Mouse (Mus musculus): ENCODE results near the gene Gstp1. TPM values are rescaled to one million over a fixed set of nuclear protein-coding genes. Genes with fewer than 3 reads are reported as not detected.

Gstp1 gene
- total and polyA plus RNA-seq, 2 experiments from 2014 or later, result 266 to 440 TPM

DNA sequence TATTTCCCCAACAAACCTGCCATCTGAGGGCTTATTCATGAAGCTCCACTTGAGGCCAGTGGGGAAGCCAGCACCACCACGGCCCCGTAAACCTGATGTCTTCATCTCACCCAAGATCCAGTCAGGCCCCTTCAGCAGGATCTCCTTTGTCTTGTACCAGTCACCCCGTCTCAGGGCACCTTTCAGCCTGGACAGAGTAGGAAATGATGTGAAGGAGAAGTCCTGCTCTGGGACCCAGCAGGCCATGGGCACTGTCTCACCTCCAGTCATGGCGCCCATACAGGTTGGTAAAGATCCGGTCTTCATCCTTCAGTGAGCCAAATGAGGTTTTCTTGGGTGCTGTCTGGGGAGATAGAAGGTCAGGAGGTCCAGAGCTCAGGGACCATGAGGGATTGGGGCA is 26.7 kb downstream of the Gstp1 start:
- no peak for ATAC-seq (ENCODE audit: insufficient read depth, low read depth)
- 92% methylated on average over 5 of the region's 5 CpGs for WGBS
- Histone ChIP-seq H3K9ac (replicated peaks; ENCODE audit: low read depth, low read length) (no peak overlapping the region), H3K9me3 (replicated peaks; ENCODE audit: control insufficient read depth, low read length) (no peaks in the 10 kb centered on the region), H3K27ac (ENCODE audit: low read depth) (no peak overlapping the region), H3K4me2 (ENCODE audit: low read depth, low read length) (no peak overlapping the region), H3K4me3 (ENCODE audit: low read depth, low read length) (no peak overlapping the region), H3K4me1 (ENCODE audit: control insufficient read depth, insufficient read depth) (peaks cover 4% of the 10 kb centered on the region), H3K36me3 (replicated peaks; ENCODE audit: control insufficient read depth, insufficient read depth, low read length) (peaks cover 51% of the 10 kb centered on the region), H3K27me3 (ENCODE audit: control insufficient read depth, insufficient read depth, low read length) (no peaks in the 10 kb centered on the region)
- DNase-seq (ENCODE audit: low spot score), result no peak
- no peak for TF ChIP-seq EP300 (IDR thresholded peaks at IDR 0.05; ENCODE audit: low read depth)
- no peak for TF ChIP-seq CTCF (IDR thresholded peaks at IDR 0.05; ENCODE audit: low read depth)

DNA sequence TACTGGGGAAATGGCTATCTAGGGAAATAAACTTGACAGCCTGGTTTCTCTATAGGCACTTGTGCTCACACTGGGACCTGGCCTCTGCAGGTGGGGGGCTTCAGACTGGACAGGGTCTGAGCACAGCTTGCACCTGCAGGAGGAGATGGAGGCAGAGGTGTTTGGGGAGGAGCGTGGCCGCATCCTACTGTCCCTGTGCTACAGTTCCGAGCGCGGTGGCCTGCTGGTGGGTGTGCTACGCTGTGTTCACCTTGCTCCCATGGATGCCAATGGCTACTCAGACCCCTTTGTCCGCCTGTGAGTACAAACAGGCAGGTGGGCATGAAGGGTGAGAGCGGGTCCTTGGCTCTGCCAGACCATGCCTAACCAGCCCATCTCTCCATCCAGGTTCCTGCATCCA is 31.8 kb downstream of the Gstp1 start:
- H3K4me3 ChIP-seq (ENCODE audit: low read depth, low read length), result no peak overlapping the region
- ATAC-seq (ENCODE audit: insufficient read depth, low read depth), result no peak
- H3K36me3 ChIP-seq (replicated peaks; ENCODE audit: control insufficient read depth, insufficient read depth, low read length), result peaks cover 54% of the 10 kb centered on the region
- H3K9ac ChIP-seq (replicated peaks; ENCODE audit: low read depth, low read length), result no peak overlapping the region
- WGBS, result 94% methylated on average over 8 of the region's 8 CpGs
- H3K27ac ChIP-seq (ENCODE audit: low read depth), result no peak overlapping the region
- H3K4me2 ChIP-seq (ENCODE audit: low read depth, low read length), result no peak overlapping the region
- H3K27me3 ChIP-seq (ENCODE audit: control insufficient read depth, insufficient read depth, low read length), result no peaks in the 10 kb centered on the region
- no peak for DNase-seq (ENCODE audit: low spot score)
- TF ChIP-seq EP300 (IDR thresholded peaks at IDR 0.05; ENCODE audit: low read depth) (no peak), CTCF (IDR thresholded peaks at IDR 0.05; ENCODE audit: low read depth) (no peak)
- no peaks in the 10 kb centered on the region for H3K9me3 ChIP-seq (replicated peaks; ENCODE audit: control insufficient read depth, low read length)
- H3K4me1 ChIP-seq (ENCODE audit: control insufficient read depth, insufficient read depth), result peaks cover 33% of the 10 kb centered on the region

DNA sequence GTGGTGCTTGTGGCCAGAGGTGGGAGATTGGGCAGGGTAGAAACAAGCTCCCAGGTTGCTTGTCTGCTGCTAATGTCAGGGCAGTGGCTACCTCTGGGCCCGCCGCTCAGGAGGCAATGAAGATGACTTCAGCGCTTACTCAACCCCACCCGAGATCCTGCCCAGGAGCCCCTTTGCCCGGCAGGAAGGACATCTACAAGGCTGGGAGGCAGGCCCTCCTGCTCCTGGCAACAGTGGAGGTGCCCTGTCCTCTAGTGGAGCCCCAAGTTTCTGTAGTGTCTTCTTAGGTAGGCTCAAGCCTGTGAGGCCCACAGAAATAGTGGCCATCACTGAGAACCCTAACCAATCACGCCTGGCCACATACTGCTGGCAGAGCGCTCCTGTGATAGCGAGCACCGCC is 32.7 kb downstream of the Gstp1 start:
- Histone ChIP-seq H3K4me3 (ENCODE audit: low read depth, low read length) (no peak overlapping the region), H3K36me3 (replicated peaks; ENCODE audit: control insufficient read depth, insufficient read depth, low read length) (peaks cover 45% of the 10 kb centered on the region), H3K4me1 (ENCODE audit: control insufficient read depth, insufficient read depth) (peaks cover 34% of the 10 kb centered on the region), H3K9me3 (replicated peaks; ENCODE audit: control insufficient read depth, low read length) (no peaks in the 10 kb centered on the region), H3K27me3 (ENCODE audit: control insufficient read depth, insufficient read depth, low read length) (no peaks in the 10 kb centered on the region), H3K27ac (ENCODE audit: low read depth) (peak overlapping the region; percentile 52), H3K4me2 (ENCODE audit: low read depth, low read length) (no peak overlapping the region), H3K9ac (replicated peaks; ENCODE audit: low read depth, low read length) (no peak overlapping the region)
- ATAC-seq (ENCODE audit: insufficient read depth, low read depth), result no peak
- DNase-seq (ENCODE audit: low spot score), result no peak
- TF ChIP-seq EP300 (IDR thresholded peaks at IDR 0.05; ENCODE audit: low read depth), result no peak
- TF ChIP-seq CTCF (IDR thresholded peaks at IDR 0.05; ENCODE audit: low read depth), result no peak
- WGBS, result 57% methylated on average over 9 of the region's 9 CpGs

DNA sequence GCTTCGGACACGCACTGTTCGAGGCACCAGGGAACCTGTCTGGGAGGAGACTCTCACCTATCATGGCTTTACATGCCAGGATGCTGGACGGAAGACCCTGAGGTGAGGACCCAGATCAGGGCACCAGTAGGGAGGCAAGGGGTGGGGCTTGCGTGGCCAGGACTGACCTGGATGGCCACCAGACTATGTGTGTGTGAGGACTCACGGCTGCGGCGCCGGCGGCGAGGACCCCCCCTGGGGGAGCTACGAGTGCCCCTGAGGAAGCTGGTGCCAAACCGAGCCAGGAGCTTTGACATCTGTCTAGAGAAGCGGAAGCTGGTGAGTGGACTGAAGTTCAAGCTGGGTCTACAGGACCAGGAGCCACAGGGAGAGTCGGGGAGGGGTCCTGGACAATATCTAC is 33.5 kb downstream of the Gstp1 start:
- Histone ChIP-seq H3K27ac (ENCODE audit: low read depth) (peak overlapping the region; percentile 33; the same call in 1 of the 2 replicates), H3K36me3 (replicated peaks; ENCODE audit: control insufficient read depth, insufficient read depth, low read length) (peaks cover 37% of the 10 kb centered on the region), H3K4me1 (ENCODE audit: control insufficient read depth, insufficient read depth) (peaks cover 39% of the 10 kb centered on the region), H3K27me3 (ENCODE audit: control insufficient read depth, insufficient read depth, low read length) (no peaks in the 10 kb centered on the region), H3K9me3 (replicated peaks; ENCODE audit: control insufficient read depth, low read length) (no peaks in the 10 kb centered on the region), H3K4me2 (ENCODE audit: low read depth, low read length) (peak overlapping the region; percentile 49), H3K4me3 (ENCODE audit: low read depth, low read length) (peak overlapping the region; percentile 25; the same call in 1 of the 2 replicates), H3K9ac (replicated peaks; ENCODE audit: low read depth, low read length) (peak overlapping the region; percentile 12; the same call in 1 of the 2 replicates)
- ATAC-seq (ENCODE audit: insufficient read depth, low read depth) (no peak), DNase-seq (ENCODE audit: low spot score) (no peak)
- 66% methylated on average over 15 of the region's 15 CpGs for WGBS
- TF ChIP-seq CTCF (IDR thresholded peaks at IDR 0.05; ENCODE audit: low read depth), result no peak
- TF ChIP-seq EP300 (IDR thresholded peaks at IDR 0.05; ENCODE audit: low read depth), result no peak

DNA sequence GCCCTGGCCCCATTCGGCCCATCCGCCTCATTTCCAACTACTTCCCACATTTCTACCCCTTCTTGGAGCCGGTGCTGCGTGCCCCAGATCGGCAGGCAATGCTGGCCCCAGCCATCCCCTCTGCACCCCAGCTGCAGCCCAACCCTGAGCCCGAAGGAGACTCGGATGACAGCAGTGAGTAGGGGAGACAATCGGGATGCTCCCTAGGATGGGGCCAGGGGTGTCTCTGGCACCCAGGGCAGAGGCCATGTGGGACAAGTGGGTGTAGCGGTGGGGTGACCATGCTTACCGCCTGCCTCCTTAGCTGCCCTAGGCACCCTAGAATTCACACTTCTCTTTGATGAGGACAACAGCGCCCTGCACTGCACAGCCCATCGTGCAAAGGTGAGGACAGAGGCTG is 34.1 kb downstream of the Gstp1 start:
- peak overlapping the region; percentile 25 for H3K4me3 ChIP-seq (ENCODE audit: low read depth, low read length)
- H3K36me3 ChIP-seq (replicated peaks; ENCODE audit: control insufficient read depth, insufficient read depth, low read length), result peaks cover 30% of the 10 kb centered on the region
- 54% methylated on average over 12 of the region's 12 CpGs for whole genome bisulfite sequencing
- no peak for ATAC-seq (ENCODE audit: insufficient read depth, low read depth)
- peak overlapping the region; percentile 31; the same call in 1 of the 2 replicates for H3K9ac ChIP-seq (replicated peaks; ENCODE audit: low read depth, low read length)
- peak overlapping the region; percentile 85 for H3K27ac ChIP-seq (ENCODE audit: low read depth)
- TF ChIP-seq CTCF (IDR thresholded peaks at IDR 0.05; ENCODE audit: low read depth) (no peak), EP300 (IDR thresholded peaks at IDR 0.05; ENCODE audit: low read depth) (no peak)
- H3K9me3 ChIP-seq (replicated peaks; ENCODE audit: control insufficient read depth, low read length), result no peaks in the 10 kb centered on the region
- H3K27me3 ChIP-seq (ENCODE audit: control insufficient read depth, insufficient read depth, low read length), result no peaks in the 10 kb centered on the region
- peak overlapping the region; percentile 49 for H3K4me2 ChIP-seq (ENCODE audit: low read depth, low read length)
- DNase-seq (ENCODE audit: low spot score), result no peak
- H3K4me1 ChIP-seq (ENCODE audit: control insufficient read depth, insufficient read depth), result peaks cover 39% of the 10 kb centered on the region

DNA sequence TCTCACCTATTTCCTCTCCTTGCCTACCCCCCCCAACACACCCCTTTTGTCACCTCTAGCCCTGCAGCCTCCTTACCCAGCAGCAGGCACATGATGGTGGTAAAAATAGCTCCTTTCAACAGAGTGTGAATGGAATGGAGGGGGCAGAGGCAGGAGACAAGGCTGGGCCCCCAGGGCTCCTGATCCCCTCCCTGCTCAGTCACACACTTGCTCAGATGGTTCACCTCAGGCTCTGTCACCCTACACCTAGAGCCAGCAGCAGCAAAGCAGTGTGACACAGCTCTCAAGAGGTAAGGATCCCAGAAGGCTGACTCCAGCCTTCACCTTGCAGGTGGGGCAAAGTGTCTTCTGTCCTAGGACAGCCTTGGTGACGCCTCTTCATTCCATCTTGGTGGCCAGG is 34.7 kb downstream of the Gstp1 start, which contains the start of gene Doc2g:
Gene Doc2g (plus strand): TSS at position 202 of the 400 bp plus-strand sequence.
- 48% methylated on average over 1 of the region's 1 CpGs for WGBS
- Histone ChIP-seq H3K9me3 (replicated peaks; ENCODE audit: control insufficient read depth, low read length) (no peaks in the 10 kb centered on the region), H3K4me1 (ENCODE audit: control insufficient read depth, insufficient read depth) (peaks cover 39% of the 10 kb centered on the region), H3K27ac (ENCODE audit: low read depth) (peak within 1 kb of the TSS; percentile 95), H3K4me3 (ENCODE audit: low read depth, low read length) (peak within 1 kb of the TSS; percentile 25), H3K9ac (replicated peaks; ENCODE audit: low read depth, low read length) (peak within 1 kb of the TSS; percentile 31; the same call in 1 of the 2 replicates), H3K4me2 (ENCODE audit: low read depth, low read length) (peak within 1 kb of the TSS; percentile 49), H3K27me3 (ENCODE audit: control insufficient read depth, insufficient read depth, low read length) (no peaks in the 10 kb centered on the region), H3K36me3 (replicated peaks; ENCODE audit: control insufficient read depth, insufficient read depth, low read length) (peaks cover 25% of the 10 kb centered on the region)
- peak; percentile 71; the same call in 1 of the 2 replicates for TF ChIP-seq EP300 (IDR thresholded peaks at IDR 0.05; ENCODE audit: low read depth)
- no peak for TF ChIP-seq CTCF (IDR thresholded peaks at IDR 0.05; ENCODE audit: low read depth)
- DNase-seq (ENCODE audit: low spot score), result peak; percentile 70
- ATAC-seq (ENCODE audit: insufficient read depth, low read depth), result peak; percentile 60

Measured in heart, postnatal 0 days (tissue).